Mouse (Mus musculus): ENCODE results near the gene Prn.

DNA sequence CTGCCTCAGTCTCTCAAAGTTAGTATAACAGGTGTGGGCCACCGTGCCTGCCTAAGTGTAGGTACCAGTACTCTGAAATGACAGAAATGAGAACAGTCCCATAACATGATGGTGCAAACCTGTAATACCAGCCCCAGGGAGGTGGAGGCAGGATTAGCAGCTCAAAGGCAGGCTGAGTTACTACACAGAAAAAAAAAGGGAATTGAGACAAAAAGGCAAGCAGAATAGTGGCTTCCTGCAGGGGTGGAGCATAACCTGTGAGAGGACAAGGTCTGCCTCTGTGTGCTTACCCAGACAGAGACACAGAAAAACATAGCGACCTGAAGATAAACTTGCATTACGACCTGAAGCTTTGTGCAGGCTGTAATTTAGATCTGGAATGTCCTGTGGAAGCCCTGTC is 66.9 kb downstream of the Prn start:
- TF ChIP-seq CTCF (IDR thresholded peaks at IDR 0.05; ENCODE audit: insufficient read depth, low read length): no peak
- TF ChIP-seq POLR2A (IDR thresholded peaks at IDR 0.05; ENCODE audit: borderline replicate concordance, extremely low read depth, low read depth, low read length): no peak

Data from lung, adult 2 months (tissue).